Mouse (Mus musculus): Measurements from ENCODE around the gene Msh4. TPM values are rescaled to one million over a fixed set of nuclear protein-coding genes. Genes with fewer than 3 reads are reported as not detected.
"Not testable (repeated sequence)": the region's sequence is repeated elsewhere in the genome, so short reads cannot be mapped to it uniquely, and the experiment has no call there.

Msh4 gene
- polyA plus RNA-seq, 1 experiment, result 1.8 TPM

DNA sequence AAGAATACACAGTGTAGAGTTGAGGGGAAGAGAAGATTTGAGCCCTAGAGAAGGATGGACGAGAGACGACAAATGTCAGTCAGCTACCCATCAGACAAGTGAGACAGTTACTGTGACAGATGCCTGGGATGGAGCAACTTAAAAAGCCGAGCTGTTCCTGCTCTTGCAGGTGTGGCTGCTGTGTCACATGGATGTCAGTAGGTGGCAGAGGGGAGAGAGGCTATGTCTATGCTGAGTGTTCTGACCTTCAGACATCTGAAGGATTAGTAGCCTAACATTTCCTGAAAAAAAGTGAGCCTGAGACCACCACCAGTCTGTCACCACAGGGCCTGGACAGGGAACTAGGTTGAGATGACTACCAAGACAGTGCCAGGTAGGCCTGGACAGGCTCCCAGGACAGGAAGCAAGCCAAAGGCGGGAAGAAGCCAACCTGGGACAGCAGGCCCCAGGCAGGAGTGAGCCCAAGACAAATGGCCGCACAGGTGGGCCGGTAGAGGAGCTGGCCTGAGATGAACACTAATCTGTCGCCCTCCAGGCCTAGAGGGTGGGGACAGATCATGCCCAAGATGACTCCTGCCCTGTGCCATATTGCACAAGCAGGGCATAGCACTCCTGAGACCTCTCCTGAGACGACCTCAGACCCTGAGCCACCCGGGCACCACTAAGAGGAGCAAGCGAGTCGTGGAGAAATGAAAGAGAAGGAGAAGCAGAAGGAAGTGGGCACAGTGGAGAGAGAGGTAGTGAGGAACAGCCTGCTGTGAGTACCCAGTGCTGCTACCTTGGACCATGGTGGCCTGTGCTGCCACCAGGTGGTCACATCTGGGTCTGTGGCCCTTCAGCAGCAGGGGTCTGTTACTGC, 74.7 kb downstream of the Msh4 start:
- Histone ChIP-seq H3K9ac (ENCODE audit: low read depth, poor library complexity, severe bottlenecking) (no peak overlapping the region), H3K4me3 (ENCODE audit: low read depth, low read length) (no peak overlapping the region), H3K36me3 (ENCODE audit: control insufficient read depth, insufficient read depth, low read length, poor library complexity, severe bottlenecking) (no peaks in the 10 kb centered on the region), H3K9me3 (replicated peaks; ENCODE audit: control insufficient read depth, insufficient read depth, low read length, poor library complexity, severe bottlenecking) (no peaks in the 10 kb centered on the region), H3K4me1 (ENCODE audit: control insufficient read depth, insufficient read depth, low read length) (peaks cover 5% of the 10 kb centered on the region), H3K27me3 (ENCODE audit: control insufficient read depth, insufficient read depth, low read length, poor library complexity, severe bottlenecking) (no peaks in the 10 kb centered on the region), H3K27ac (ENCODE audit: insufficient read depth, low read length) (no peak overlapping the region)
- peak; percentile 87 for TF ChIP-seq CTCF (IDR thresholded peaks at IDR 0.05; ENCODE audit: low read depth, low read length)
- no peak for TF ChIP-seq EP300 (IDR thresholded peaks at IDR 0.05; ENCODE audit: insufficient read depth, low read depth, low read length)

GRCm38 (mm10) chr3:153829788-153830187, 76.2 kb downstream of the Msh4 start:
- H3K27ac ChIP-seq (ENCODE audit: insufficient read depth, low read length); H3K36me3 ChIP-seq (ENCODE audit: control insufficient read depth, insufficient read depth, low read length, poor library complexity, severe bottlenecking); H3K4me1 ChIP-seq (ENCODE audit: control insufficient read depth, insufficient read depth, low read length); H3K27me3 ChIP-seq (ENCODE audit: control insufficient read depth, insufficient read depth, low read length, poor library complexity, severe bottlenecking); H3K9me3 ChIP-seq (replicated peaks; ENCODE audit: control insufficient read depth, insufficient read depth, low read length, poor library complexity, severe bottlenecking); H3K9ac ChIP-seq (ENCODE audit: low read depth, poor library complexity, severe bottlenecking); H3K4me3 ChIP-seq (ENCODE audit: low read depth, low read length): not testable (repeated sequence)

GRCm38 (mm10) chr3:153826616-153827015, 79.3 kb downstream of the Msh4 start:
- Histone ChIP-seq H3K9me3 (replicated peaks; ENCODE audit: control insufficient read depth, insufficient read depth, low read length, poor library complexity, severe bottlenecking) (no peaks in the 10 kb centered on the region), H3K4me1 (ENCODE audit: control insufficient read depth, insufficient read depth, low read length) (peaks cover 2% of the 10 kb centered on the region), H3K36me3 (ENCODE audit: control insufficient read depth, insufficient read depth, low read length, poor library complexity, severe bottlenecking) (no peaks in the 10 kb centered on the region), H3K9ac (ENCODE audit: low read depth, poor library complexity, severe bottlenecking) (no peak overlapping the region), H3K4me3 (ENCODE audit: low read depth, low read length) (no peak overlapping the region), H3K27me3 (ENCODE audit: control insufficient read depth, insufficient read depth, low read length, poor library complexity, severe bottlenecking) (no peaks in the 10 kb centered on the region), H3K27ac (ENCODE audit: insufficient read depth, low read length) (no peak overlapping the region)
- TF ChIP-seq CTCF (IDR thresholded peaks at IDR 0.05; ENCODE audit: low read depth, low read length) (no peak), EP300 (IDR thresholded peaks at IDR 0.05; ENCODE audit: insufficient read depth, low read depth, low read length) (no peak), POLR2A (IDR thresholded peaks at IDR 0.05; ENCODE audit: insufficient read depth, low read length) (no peak)

DNA sequence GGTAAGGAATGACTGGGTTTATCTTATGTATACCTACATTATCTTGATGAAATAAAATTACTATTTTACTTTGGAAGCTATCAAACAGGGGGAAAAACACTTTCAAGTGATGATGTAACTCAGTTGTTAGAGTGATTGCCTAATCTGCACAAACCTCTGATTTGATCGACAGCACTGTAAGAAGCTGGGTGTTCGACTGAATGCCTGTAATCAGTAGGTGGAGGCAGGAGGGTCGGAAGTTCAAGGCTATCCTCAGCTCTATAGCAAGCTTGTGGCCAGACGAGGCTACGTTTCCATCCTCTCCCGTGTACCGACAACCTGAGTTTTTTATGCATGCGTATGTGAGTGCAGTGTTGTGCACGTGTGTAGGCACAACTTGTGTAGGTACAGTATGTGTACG, 80.7 kb downstream of the Msh4 start:
- TF ChIP-seq CTCF (IDR thresholded peaks at IDR 0.05; ENCODE audit: low read depth, low read length) (no peak), POLR2A (IDR thresholded peaks at IDR 0.05; ENCODE audit: insufficient read depth, low read length) (no peak), EP300 (IDR thresholded peaks at IDR 0.05; ENCODE audit: insufficient read depth, low read depth, low read length) (no peak)
- H3K4me3 ChIP-seq (ENCODE audit: low read depth, low read length), result no peak overlapping the region
- H3K27ac ChIP-seq (ENCODE audit: insufficient read depth, low read length), result no peak overlapping the region
- no peaks in the 10 kb centered on the region for H3K9me3 ChIP-seq (replicated peaks; ENCODE audit: control insufficient read depth, insufficient read depth, low read length, poor library complexity, severe bottlenecking)
- H3K27me3 ChIP-seq (ENCODE audit: control insufficient read depth, insufficient read depth, low read length, poor library complexity, severe bottlenecking), result no peaks in the 10 kb centered on the region
- no peaks in the 10 kb centered on the region for H3K4me1 ChIP-seq (ENCODE audit: control insufficient read depth, insufficient read depth, low read length)
- H3K36me3 ChIP-seq (ENCODE audit: control insufficient read depth, insufficient read depth, low read length, poor library complexity, severe bottlenecking), result no peaks in the 10 kb centered on the region
- H3K9ac ChIP-seq (ENCODE audit: low read depth, poor library complexity, severe bottlenecking), result no peak overlapping the region

- H3K9me3 ChIP-seq (replicated peaks; ENCODE audit: control insufficient read depth, insufficient read depth, low read length, poor library complexity, severe bottlenecking), result no peaks in the 10 kb centered on the region
- no peak for TF ChIP-seq CTCF (IDR thresholded peaks at IDR 0.05; ENCODE audit: low read depth, low read length)
- no peak for TF ChIP-seq EP300 (IDR thresholded peaks at IDR 0.05; ENCODE audit: insufficient read depth, low read depth, low read length)
- no peak for TF ChIP-seq POLR2A (IDR thresholded peaks at IDR 0.05; ENCODE audit: insufficient read depth, low read length)
- H3K4me3 ChIP-seq (ENCODE audit: low read depth, low read length), result no peak overlapping the region
- H3K27me3 ChIP-seq (ENCODE audit: control insufficient read depth, insufficient read depth, low read length, poor library complexity, severe bottlenecking), result no peaks in the 10 kb centered on the region
- H3K4me1 ChIP-seq (ENCODE audit: control insufficient read depth, insufficient read depth, low read length), result no peaks in the 10 kb centered on the region
- no peak overlapping the region for H3K27ac ChIP-seq (ENCODE audit: insufficient read depth, low read length)
- H3K9ac ChIP-seq (ENCODE audit: low read depth, poor library complexity, severe bottlenecking), result no peak overlapping the region
- no peaks in the 10 kb centered on the region for H3K36me3 ChIP-seq (ENCODE audit: control insufficient read depth, insufficient read depth, low read length, poor library complexity, severe bottlenecking)
Measured at GRCm38 (mm10) chr3:153823671-153824515, 82.0 kb downstream of the Msh4 start.

GRCm38 (mm10) chr3:153819438-153819837, 86.5 kb downstream of the Msh4 start:
- H3K4me1 ChIP-seq (ENCODE audit: control insufficient read depth, insufficient read depth, low read length), result no peaks in the 10 kb centered on the region
- TF ChIP-seq EP300 (IDR thresholded peaks at IDR 0.05; ENCODE audit: insufficient read depth, low read depth, low read length) (no peak), POLR2A (IDR thresholded peaks at IDR 0.05; ENCODE audit: insufficient read depth, low read length) (no peak), CTCF (IDR thresholded peaks at IDR 0.05; ENCODE audit: low read depth, low read length) (no peak)
- no peaks in the 10 kb centered on the region for H3K27me3 ChIP-seq (ENCODE audit: control insufficient read depth, insufficient read depth, low read length, poor library complexity, severe bottlenecking)
- no peak overlapping the region for H3K27ac ChIP-seq (ENCODE audit: insufficient read depth, low read length)
- H3K36me3 ChIP-seq (ENCODE audit: control insufficient read depth, insufficient read depth, low read length, poor library complexity, severe bottlenecking), result no peaks in the 10 kb centered on the region
- no peaks in the 10 kb centered on the region for H3K9me3 ChIP-seq (replicated peaks; ENCODE audit: control insufficient read depth, insufficient read depth, low read length, poor library complexity, severe bottlenecking)
- H3K9ac ChIP-seq (ENCODE audit: low read depth, poor library complexity, severe bottlenecking), result no peak overlapping the region
- H3K4me3 ChIP-seq (ENCODE audit: low read depth, low read length), result no peak overlapping the region

Data from ES-Bruce4 (cell line).